Mouse (Mus musculus): ENCODE measurements around the gene Chd2. TPM values are rescaled to one million over a fixed set of nuclear protein-coding genes. Genes with fewer than 3 reads are reported as not detected.
"Not testable (repeated sequence)": the region's sequence is repeated elsewhere in the genome, so short reads cannot be mapped to it uniquely, and the experiment has no call there.

Gene Chd2
- polyA plus RNA-seq, 1 experiment = 96.4 TPM

DNA sequence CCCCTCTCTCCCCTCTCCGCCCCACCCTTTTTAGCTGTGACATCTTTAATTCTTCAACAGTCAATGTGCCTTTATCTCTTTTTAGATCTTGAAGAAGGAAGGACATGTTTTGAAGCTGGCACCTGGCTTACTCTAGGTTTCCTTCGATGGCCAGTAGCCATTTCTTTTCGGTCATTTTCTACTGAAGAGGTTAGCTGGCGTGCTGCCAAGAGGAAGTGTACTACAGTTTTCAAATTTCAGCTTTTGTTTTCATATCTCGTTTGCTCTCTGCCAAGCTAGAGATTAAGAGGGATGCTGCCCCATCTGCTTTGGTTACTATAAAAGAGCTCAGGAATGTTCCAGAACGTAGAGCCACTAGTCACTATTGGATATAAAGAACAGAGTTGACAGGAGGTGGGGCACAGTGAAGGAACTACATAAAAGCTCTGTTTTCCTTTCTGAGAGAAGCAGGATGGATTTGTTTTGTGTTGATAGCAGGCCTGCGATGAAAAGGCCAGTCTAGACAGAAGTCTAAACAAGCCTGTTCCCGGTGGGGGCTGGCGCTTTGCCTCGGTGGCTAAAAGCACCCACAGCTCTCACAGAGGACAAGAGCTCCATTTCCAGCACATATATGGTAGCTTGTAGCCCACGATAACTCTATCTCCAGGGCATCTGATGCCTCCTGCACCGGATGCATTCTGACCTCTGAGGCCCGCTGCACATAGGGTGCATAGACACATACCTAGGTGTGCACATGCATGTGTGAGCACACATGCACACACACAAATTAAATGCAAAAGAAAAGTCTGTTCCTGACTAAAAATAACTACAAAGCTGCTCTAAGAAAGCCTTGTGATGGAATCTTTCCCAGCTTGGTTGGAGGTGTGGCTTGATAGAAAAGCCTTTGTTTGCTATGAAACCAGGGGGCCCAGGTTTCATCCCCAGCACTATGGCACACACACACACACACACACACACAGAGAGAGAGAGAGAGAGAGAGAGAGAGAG is 42.7 kb upstream of the Chd2 start:
- peak overlapping the region; percentile 95 for H3K27ac ChIP-seq (ENCODE audit: control insufficient read depth, insufficient read depth, low read depth, low read length, poor library complexity)
- 9% methylated on average over 13 of the region's 13 CpGs for WGBS
- H3K4me1 ChIP-seq (ENCODE audit: control insufficient read depth, insufficient read depth, low read length) = peaks cover 8% of the 10 kb centered on the region
- H3K4me3 ChIP-seq (replicated peaks; ENCODE audit: control insufficient read depth, low read depth, low read length) = peak overlapping the region; percentile 27
- TF ChIP-seq CTCF (IDR thresholded peaks at IDR 0.05; ENCODE audit: control insufficient read depth, insufficient read depth, low read length) (no peak), POLR2A (IDR thresholded peaks at IDR 0.05; ENCODE audit: borderline replicate concordance, control insufficient read depth, low read depth, low read length) (no peak)

- Histone ChIP-seq H3K27ac (ENCODE audit: control insufficient read depth, insufficient read depth, low read depth, low read length, poor library complexity) (peak overlapping the region; percentile 26; the same call in 1 of the 2 replicates), H3K4me3 (replicated peaks; ENCODE audit: control insufficient read depth, low read depth, low read length) (no peak overlapping the region), H3K4me1 (ENCODE audit: control insufficient read depth, insufficient read depth, low read length) (peaks cover 8% of the 10 kb centered on the region)
- 50% methylated on average over 7 of the region's 7 CpGs for WGBS
- TF ChIP-seq CTCF (IDR thresholded peaks at IDR 0.05; ENCODE audit: control insufficient read depth, insufficient read depth, low read length) (no peak), POLR2A (IDR thresholded peaks at IDR 0.05; ENCODE audit: borderline replicate concordance, control insufficient read depth, low read depth, low read length) (no peak)
These were observed 41.8 kb upstream of the Chd2 start for GRCm38 (mm10) chr7:73583400-73583799.

DNA sequence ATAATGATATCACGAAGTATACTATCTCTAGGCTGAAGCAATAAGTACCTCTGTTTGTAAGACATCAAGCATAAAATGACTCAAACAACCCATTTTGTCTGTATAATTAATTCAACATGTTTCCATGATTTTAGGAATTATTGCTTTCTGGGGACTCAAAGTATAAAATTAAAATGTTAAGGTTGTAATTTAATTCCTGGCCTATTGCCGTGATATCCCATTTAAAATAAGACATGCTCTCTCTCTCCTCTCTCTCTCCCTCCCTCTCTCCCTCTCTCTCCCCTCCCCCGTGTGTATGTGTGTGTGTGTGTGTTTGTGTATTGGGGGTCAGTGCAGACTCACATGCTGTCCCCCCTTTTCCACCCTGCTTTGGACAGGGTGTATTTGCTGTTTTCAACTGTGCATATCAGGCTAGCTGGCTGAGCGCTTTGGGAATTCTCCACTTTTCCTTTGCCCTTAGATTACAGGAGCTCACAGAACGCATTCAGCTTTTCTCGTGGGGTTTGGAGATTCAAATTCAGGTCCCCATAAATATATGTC is 40.3 kb upstream of the Chd2 start:
- peaks cover 8% of the 10 kb centered on the region for H3K4me1 ChIP-seq (ENCODE audit: control insufficient read depth, insufficient read depth, low read length)
- no peak overlapping the region for H3K4me3 ChIP-seq (replicated peaks; ENCODE audit: control insufficient read depth, low read depth, low read length)
- TF ChIP-seq POLR2A (IDR thresholded peaks at IDR 0.05; ENCODE audit: borderline replicate concordance, control insufficient read depth, low read depth, low read length) (no peak), CTCF (IDR thresholded peaks at IDR 0.05; ENCODE audit: control insufficient read depth, insufficient read depth, low read length) (no peak)
- no peak overlapping the region for H3K27ac ChIP-seq (ENCODE audit: control insufficient read depth, insufficient read depth, low read depth, low read length, poor library complexity)
- WGBS = 88% methylated on average over 6 of the region's 6 CpGs

- WGBS = 49% methylated on average over 8 of the region's 8 CpGs
- H3K27ac ChIP-seq (ENCODE audit: control insufficient read depth, insufficient read depth, low read depth, low read length, poor library complexity) = no peak overlapping the region
These were observed 37.6 kb upstream of the Chd2 start for GRCm38 (mm10) chr7:73579072-73579731.

GRCm38 (mm10) chr7:73577888-73578421 is 36.3 kb upstream of the Chd2 start:
- Histone ChIP-seq H3K4me1 (ENCODE audit: control insufficient read depth, insufficient read depth, low read length) (peaks cover 2% of the 10 kb centered on the region), H3K27ac (ENCODE audit: control insufficient read depth, insufficient read depth, low read depth, low read length, poor library complexity) (no peak overlapping the region), H3K4me3 (replicated peaks; ENCODE audit: control insufficient read depth, low read depth, low read length) (no peak overlapping the region)
- TF ChIP-seq CTCF (IDR thresholded peaks at IDR 0.05; ENCODE audit: control insufficient read depth, insufficient read depth, low read length) = no peak
- no peak for TF ChIP-seq POLR2A (IDR thresholded peaks at IDR 0.05; ENCODE audit: borderline replicate concordance, control insufficient read depth, low read depth, low read length)
- 74% methylated on average over 6 of the region's 6 CpGs for WGBS

More at GRCm38 (mm10) chr7:73579072-73579731, 37.6 kb upstream of the Chd2 start:
- peaks cover 4% of the 10 kb centered on the region for H3K4me1 ChIP-seq (ENCODE audit: control insufficient read depth, insufficient read depth, low read length)
- TF ChIP-seq POLR2A (IDR thresholded peaks at IDR 0.05; ENCODE audit: borderline replicate concordance, control insufficient read depth, low read depth, low read length) = no peak
- TF ChIP-seq CTCF (IDR thresholded peaks at IDR 0.05; ENCODE audit: control insufficient read depth, insufficient read depth, low read length) = no peak
- H3K4me3 ChIP-seq (replicated peaks; ENCODE audit: control insufficient read depth, low read depth, low read length) = no peak overlapping the region

DNA sequence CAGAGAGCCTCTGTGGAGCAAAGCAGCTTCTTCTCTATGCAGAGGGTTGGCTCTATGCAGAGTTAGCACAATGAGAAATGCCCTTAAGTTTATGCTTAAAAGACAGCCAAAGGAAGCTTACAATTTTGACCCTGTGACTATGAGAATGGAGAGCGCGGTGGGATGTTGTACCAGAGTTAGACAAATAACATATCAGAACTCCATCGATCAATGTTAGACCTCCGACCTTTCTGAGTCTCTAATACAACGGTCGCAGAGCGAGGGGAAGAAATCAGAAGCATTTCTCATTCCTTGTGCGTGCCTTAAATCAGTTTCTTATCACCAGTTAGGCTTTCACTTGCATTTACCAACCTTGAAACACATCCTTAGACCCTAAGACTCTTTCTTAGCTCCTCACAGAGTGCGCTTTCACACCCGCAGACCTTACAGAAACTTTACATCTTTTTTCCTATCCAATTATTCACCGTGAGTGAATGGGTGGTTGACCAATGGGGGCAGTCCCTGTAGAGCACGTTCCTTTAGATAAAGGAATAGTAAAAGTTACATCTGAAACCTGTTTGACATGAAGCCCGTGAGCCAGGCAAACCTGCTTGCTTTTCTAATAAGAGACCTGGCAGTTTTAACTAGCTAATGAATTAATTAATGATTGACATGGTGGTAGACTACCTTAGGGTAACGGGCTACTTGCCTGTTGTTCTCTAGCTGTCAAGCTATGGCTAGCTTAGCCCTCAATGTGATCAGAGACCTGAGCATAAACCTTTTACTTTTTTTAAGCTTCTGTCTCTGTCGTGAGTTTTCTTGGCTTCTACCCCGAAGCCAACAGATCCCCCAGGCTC is 34.7 kb upstream of the Chd2 start:
- H3K4me1 ChIP-seq (ENCODE audit: control insufficient read depth, insufficient read depth, low read length) = peaks cover 3% of the 10 kb centered on the region
- no peak overlapping the region for H3K27ac ChIP-seq (ENCODE audit: control insufficient read depth, insufficient read depth, low read depth, low read length, poor library complexity)
- no peak for TF ChIP-seq CTCF (IDR thresholded peaks at IDR 0.05; ENCODE audit: control insufficient read depth, insufficient read depth, low read length)
- no peak for TF ChIP-seq POLR2A (IDR thresholded peaks at IDR 0.05; ENCODE audit: borderline replicate concordance, control insufficient read depth, low read depth, low read length)
- H3K4me3 ChIP-seq (replicated peaks; ENCODE audit: control insufficient read depth, low read depth, low read length) = no peak overlapping the region
- WGBS = 85% methylated on average over 16 of the region's 16 CpGs

DNA sequence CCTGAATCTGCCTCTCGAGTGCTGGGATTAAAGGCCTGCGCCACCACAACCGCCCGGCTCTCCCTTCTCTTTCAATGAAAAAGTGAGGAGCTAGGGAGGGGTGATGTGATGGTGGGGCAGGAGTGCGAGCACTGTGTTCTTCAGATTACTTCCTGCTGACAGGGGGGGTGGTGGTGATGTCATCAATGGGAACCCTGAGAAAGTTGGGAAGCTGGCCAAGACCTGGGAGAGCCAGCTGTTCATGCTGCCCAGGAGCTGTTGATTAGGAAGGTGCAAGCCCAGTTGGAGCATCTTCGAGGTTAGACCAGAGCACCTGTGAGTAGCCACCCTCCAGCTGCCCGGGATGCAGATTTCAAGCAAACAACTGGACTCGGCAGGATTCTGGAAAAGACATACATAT is 33.6 kb upstream of the Chd2 start:
- H3K4me1 ChIP-seq (ENCODE audit: control insufficient read depth, insufficient read depth, low read length) = peaks cover 5% of the 10 kb centered on the region
- no peak overlapping the region for H3K27ac ChIP-seq (ENCODE audit: control insufficient read depth, insufficient read depth, low read depth, low read length, poor library complexity)
- no peak overlapping the region for H3K4me3 ChIP-seq (replicated peaks; ENCODE audit: control insufficient read depth, low read depth, low read length)
- 77% methylated on average over 8 of the region's 8 CpGs for WGBS
- TF ChIP-seq POLR2A (IDR thresholded peaks at IDR 0.05; ENCODE audit: borderline replicate concordance, control insufficient read depth, low read depth, low read length) (no peak), CTCF (IDR thresholded peaks at IDR 0.05; ENCODE audit: control insufficient read depth, insufficient read depth, low read length) (no peak)

DNA sequence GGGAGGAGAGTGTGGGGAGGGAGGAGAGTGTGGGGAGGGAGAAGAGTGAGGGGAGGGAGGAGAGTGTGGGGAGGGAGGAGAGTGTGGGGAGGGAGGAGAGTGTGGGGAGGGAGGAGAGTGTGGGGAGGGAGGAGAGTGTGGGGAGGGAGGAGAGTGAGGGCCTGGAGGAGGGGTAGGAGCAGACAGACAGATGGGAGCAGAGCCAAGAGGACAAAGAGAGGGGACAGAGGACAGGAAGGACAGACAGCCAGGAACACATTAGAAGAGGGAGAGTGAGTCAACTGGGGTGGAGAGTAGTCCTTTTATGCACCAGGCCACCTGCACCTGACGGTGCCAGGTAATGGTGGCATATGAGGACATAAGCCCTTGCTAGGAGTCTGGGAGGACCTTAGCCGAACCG is 33.0 kb upstream of the Chd2 start:
- H3K4me1 ChIP-seq (ENCODE audit: control insufficient read depth, insufficient read depth, low read length); H3K27ac ChIP-seq (ENCODE audit: control insufficient read depth, insufficient read depth, low read depth, low read length, poor library complexity); H3K4me3 ChIP-seq (replicated peaks; ENCODE audit: control insufficient read depth, low read depth, low read length): not testable (repeated sequence)
- 93% methylated on average over 3 of the region's 3 CpGs for WGBS
